Mouse (Mus musculus) stomach, embryonic 16.5 days (tissue): ENCODE results near the gene Chac1. TPM values are rescaled to one million over a fixed set of nuclear protein-coding genes. Genes with fewer than 3 reads are reported as not detected.
A peak's percentile ranks its signal among the peaks of the same experiment; 100 is the strongest.

Source experiments
- ATAC-seq: fragments of 200-750 bp; cut with Nextera tagmentation; 2 replicates; pipeline ENCODE4 v1.8.0; 2017; ENCODE audit warnings: moderate number of reproducible peaks, moderate TSS enrichment; ENCODE audit not compliant: insufficient read depth, low FRiP score
- H3K27ac ChIP-seq: fragments of 300-500 bp; sonication (generic); 2 replicates; pipeline ENCODE4 v1.5.1; 2014; ENCODE audit warnings: low read length
- H3K27me3 ChIP-seq: fragments of 300-500 bp; sonication (generic); 2 replicates; pipeline ENCODE4 v1.6.1; 2014; ENCODE audit warnings: low read length, control low read depth, mixed read lengths; ENCODE audit not compliant: control insufficient read depth, insufficient read depth
- H3K36me3 ChIP-seq: fragments of 300-500 bp; sonication (generic); 2 replicates; pipeline ENCODE4 v1.6.1; 2014; ENCODE audit warnings: low read length; ENCODE audit not compliant: control insufficient read depth, insufficient read depth
- H3K4me1 ChIP-seq: fragments of 300-500 bp; sonication (generic); 2 replicates; pipeline ENCODE4 v1.6.1; 2014; ENCODE audit warnings: low read length, control low read depth, mixed read lengths; ENCODE audit not compliant: control insufficient read depth, insufficient read depth
- H3K4me2 ChIP-seq: fragments of 300-500 bp; sonication (generic); 2 replicates; pipeline ENCODE4 v1.6.1; 2014; ENCODE audit warnings: low read depth, low read length, mixed read lengths
- H3K4me3 ChIP-seq: fragments of 300-500 bp; sonication (generic); replicated peaks from 2 replicates; pipeline ENCODE4 v1.5.1; 2014; ENCODE audit warnings: mild to moderate bottlenecking, low read length
- H3K9ac ChIP-seq: fragments of 300-500 bp; sonication (generic); 2 replicates; pipeline ENCODE4 v1.6.1; 2014; ENCODE audit warnings: low read length
- H3K9me3 ChIP-seq: fragments of 300-500 bp; sonication (generic); replicated peaks from 2 replicates; pipeline ENCODE4 v1.6.1; 2016; ENCODE audit warnings: low read length, control low read depth; ENCODE audit not compliant: control insufficient read depth
- WGBS: fragments of 180-500 bp; shearing (Covaris S2); extraction: QIAGEN DNeasy Blood & Tissue Kit; methylation state at CpG from one replicate; pipeline ENCODE4 v1.1.7; 2014; 5-methylcytosine and 5-hydroxymethylcytosine counted together
- polyA plus RNA-seq: library from polyadenylated mRNA; unstranded; fragments of >200 nt; fragmentation: Nextera tagmentation; extraction: Ambion mirVana; gene quantifications from 2 replicates; pipeline ENCODE4 v1.2.1, GENCODE M21; 2015

Gene Chac1
- 1.5 and 2.4 TPM in 2 replicates for polyA plus RNA-seq

- 5% methylated on average over 58 of the region's 58 CpGs for WGBS
- peaks cover 5% of the 10 kb centered on the region; the same call in 1 of the 2 replicates for H3K4me1 ChIP-seq
- no peaks in the 10 kb centered on the region for H3K9me3 ChIP-seq
- H3K36me3 ChIP-seq: no peaks in the 10 kb centered on the region
- H3K9ac ChIP-seq: peak within 1 kb of the TSS; percentile 49
- peak; percentile 91 for ATAC-seq
- no peak within 1 kb of the TSS for H3K27ac ChIP-seq
- peak within 1 kb of the TSS; percentile 69 for H3K4me2 ChIP-seq
- peak within 1 kb of the TSS; percentile 52 for H3K4me3 ChIP-seq
- peaks cover 4% of the 10 kb centered on the region; the same call in 1 of the 2 replicates for H3K27me3 ChIP-seq
These were observed at the start of gene Chac1 for GRCm38 (mm10) chr2:119350555-119351486. Gene Chac1 (plus strand): TSS chr2:119351229.

- no peaks in the 10 kb centered on the region for H3K27me3 ChIP-seq
- H3K36me3 ChIP-seq: no peaks in the 10 kb centered on the region
- ATAC-seq: no peak
- H3K9me3 ChIP-seq: no peaks in the 10 kb centered on the region
- peaks cover 25% of the 10 kb centered on the region for H3K4me1 ChIP-seq
- 79% methylated on average over 6 of the region's 6 CpGs for WGBS
- no peak overlapping the region for H3K27ac ChIP-seq
- H3K4me3 ChIP-seq: no peak overlapping the region
- H3K4me2 ChIP-seq: no peak overlapping the region
- H3K9ac ChIP-seq: no peak overlapping the region
These were observed 48.2 kb upstream of the Chac1 start for GRCm38 (mm10) chr2:119302876-119303275.

- no peak for ATAC-seq
These were observed 46.6 kb upstream of the Chac1 start for GRCm38 (mm10) chr2:119304391-119304790.

GRCm38 (mm10) chr2:119304798-119305208, 46.2 kb upstream of the Chac1 start:
- Histone ChIP-seq H3K27ac (peak overlapping the region; percentile 51), H3K36me3 (no peaks in the 10 kb centered on the region), H3K9me3 (no peaks in the 10 kb centered on the region), H3K4me2 (no peak overlapping the region), H3K4me3 (no peak overlapping the region), H3K4me1 (peaks cover 18% of the 10 kb centered on the region), H3K9ac (peak overlapping the region; percentile 49; the same call in 1 of the 2 replicates), H3K27me3 (no peaks in the 10 kb centered on the region)
- ATAC-seq: peak; percentile 68
- WGBS: 21% methylated on average over 3 of the region's 3 CpGs

More at GRCm38 (mm10) chr2:119304391-119304790, 46.6 kb upstream of the Chac1 start:
- no peaks in the 10 kb centered on the region for H3K36me3 ChIP-seq
- peaks cover 22% of the 10 kb centered on the region for H3K4me1 ChIP-seq
- H3K4me3 ChIP-seq: no peak overlapping the region
- no peak overlapping the region for H3K4me2 ChIP-seq
- H3K9me3 ChIP-seq: no peaks in the 10 kb centered on the region
- 38% methylated on average over 3 of the region's 3 CpGs for WGBS
- no peaks in the 10 kb centered on the region for H3K27me3 ChIP-seq
- peak overlapping the region; percentile 36; the same call in 1 of the 2 replicates for H3K27ac ChIP-seq
- no peak overlapping the region for H3K9ac ChIP-seq

GRCm38 (mm10) chr2:119311544-119311943, 39.5 kb upstream of the Chac1 start:
- no peaks in the 10 kb centered on the region for H3K4me1 ChIP-seq
- WGBS: 31% methylated on average over 12 of the region's 12 CpGs
- H3K27me3 ChIP-seq: no peaks in the 10 kb centered on the region
- no peak for ATAC-seq
- no peak overlapping the region for H3K27ac ChIP-seq
- no peak overlapping the region for H3K4me2 ChIP-seq
- no peak overlapping the region for H3K4me3 ChIP-seq
- H3K9ac ChIP-seq: peak overlapping the region; percentile 8; the same call in 1 of the 2 replicates
- H3K36me3 ChIP-seq: no peaks in the 10 kb centered on the region
- H3K9me3 ChIP-seq: no peaks in the 10 kb centered on the region

- Histone ChIP-seq H3K4me2 (no peak overlapping the region), H3K4me1 (no peaks in the 10 kb centered on the region), H3K27me3 (no peaks in the 10 kb centered on the region), H3K9me3 (no peaks in the 10 kb centered on the region), H3K27ac (no peak overlapping the region), H3K4me3 (no peak overlapping the region), H3K9ac (no peak overlapping the region), H3K36me3 (no peaks in the 10 kb centered on the region)
- WGBS: 73% methylated on average over 2 of the region's 2 CpGs
- no peak for ATAC-seq
These were observed 38.6 kb upstream of the Chac1 start for GRCm38 (mm10) chr2:119312380-119312958.

- Histone ChIP-seq H3K9me3 (no peaks in the 10 kb centered on the region), H3K36me3 (no peaks in the 10 kb centered on the region), H3K4me3 (no peak overlapping the region), H3K9ac (no peak overlapping the region), H3K4me1 (0 out of 2 replicates have a peak, but pooled peaks cover 6% of the 10 kb centered on the region), H3K27ac (no peak overlapping the region; the same call in 1 of the 2 replicates), H3K27me3 (no peaks in the 10 kb centered on the region), H3K4me2 (no peak overlapping the region)
- ATAC-seq: no peak
- WGBS: 45% methylated on average over 10 of the region's 10 CpGs
These were observed 37.1 kb upstream of the Chac1 start for GRCm38 (mm10) chr2:119313780-119314479.

GRCm38 (mm10) chr2:119314742-119315310, 36.2 kb upstream of the Chac1 start:
- H3K27ac ChIP-seq: no peak overlapping the region; the same call in 1 of the 2 replicates
- H3K4me2 ChIP-seq: no peak overlapping the region
- no peak overlapping the region for H3K4me3 ChIP-seq
- no peaks in the 10 kb centered on the region for H3K36me3 ChIP-seq
- H3K9ac ChIP-seq: no peak overlapping the region
- H3K9me3 ChIP-seq: no peaks in the 10 kb centered on the region
- H3K27me3 ChIP-seq: no peaks in the 10 kb centered on the region
- H3K4me1 ChIP-seq: 0 out of 2 replicates have a peak, but pooled peaks cover 6% of the 10 kb centered on the region
- WGBS: 75% methylated on average over 12 of the region's 12 CpGs
- no peak for ATAC-seq
